Mouse (Mus musculus) G1E (cell line): ENCODE measurements around the gene Il17rc.

ENCODE experiments used
- CTCF ChIP-seq: IDR thresholded peaks from 2 replicates; pipeline ENCODE4 v1.5.1; 2012; ENCODE audit warnings: low read depth, low read length, inconsistent platforms, mixed read lengths
- GATA2 ChIP-seq: IDR thresholded peaks from 2 replicates; pipeline ENCODE4 v1.6.1; 2012; ENCODE audit warnings: low read depth, low read length, inconsistent platforms, borderline replicate concordance

- no peak for TF ChIP-seq CTCF
- no peak for TF ChIP-seq GATA2
Measured at GRCm38 (mm10) chr6:113429965-113430364, 41.3 kb upstream of the Il17rc start.
